Mouse (Mus musculus) right cerebral cortex, postnatal 25 days (tissue): ENCODE results near the gene Ccdc113.
"Not testable (repeated sequence)": the region's sequence is repeated elsewhere in the genome, so short reads cannot be mapped to it uniquely, and the experiment has no call there.

Experiments
- DNase-seq: peaks from one replicate; pipeline ENCODE4 v3.0.0; 2022

The Ccdc113 gene

GRCm38 (mm10) chr8:95542191-95542590, 8.3 kb downstream of the Ccdc113 start:
- no peak for DNase-seq

GRCm38 (mm10) chr8:95543065-95543464, 9.2 kb downstream of the Ccdc113 start:
- no peak for DNase-seq

- no peak for DNase-seq
Observed at GRCm38 (mm10) chr8:95545815-95546214, 11.9 kb downstream of the Ccdc113 start.

- no peak for DNase-seq
Observed at GRCm38 (mm10) chr8:95546986-95547385, 13.1 kb downstream of the Ccdc113 start.

GRCm38 (mm10) chr8:95547931-95548330, 14.0 kb downstream of the Ccdc113 start:
- DNase-seq = no peak

DNA sequence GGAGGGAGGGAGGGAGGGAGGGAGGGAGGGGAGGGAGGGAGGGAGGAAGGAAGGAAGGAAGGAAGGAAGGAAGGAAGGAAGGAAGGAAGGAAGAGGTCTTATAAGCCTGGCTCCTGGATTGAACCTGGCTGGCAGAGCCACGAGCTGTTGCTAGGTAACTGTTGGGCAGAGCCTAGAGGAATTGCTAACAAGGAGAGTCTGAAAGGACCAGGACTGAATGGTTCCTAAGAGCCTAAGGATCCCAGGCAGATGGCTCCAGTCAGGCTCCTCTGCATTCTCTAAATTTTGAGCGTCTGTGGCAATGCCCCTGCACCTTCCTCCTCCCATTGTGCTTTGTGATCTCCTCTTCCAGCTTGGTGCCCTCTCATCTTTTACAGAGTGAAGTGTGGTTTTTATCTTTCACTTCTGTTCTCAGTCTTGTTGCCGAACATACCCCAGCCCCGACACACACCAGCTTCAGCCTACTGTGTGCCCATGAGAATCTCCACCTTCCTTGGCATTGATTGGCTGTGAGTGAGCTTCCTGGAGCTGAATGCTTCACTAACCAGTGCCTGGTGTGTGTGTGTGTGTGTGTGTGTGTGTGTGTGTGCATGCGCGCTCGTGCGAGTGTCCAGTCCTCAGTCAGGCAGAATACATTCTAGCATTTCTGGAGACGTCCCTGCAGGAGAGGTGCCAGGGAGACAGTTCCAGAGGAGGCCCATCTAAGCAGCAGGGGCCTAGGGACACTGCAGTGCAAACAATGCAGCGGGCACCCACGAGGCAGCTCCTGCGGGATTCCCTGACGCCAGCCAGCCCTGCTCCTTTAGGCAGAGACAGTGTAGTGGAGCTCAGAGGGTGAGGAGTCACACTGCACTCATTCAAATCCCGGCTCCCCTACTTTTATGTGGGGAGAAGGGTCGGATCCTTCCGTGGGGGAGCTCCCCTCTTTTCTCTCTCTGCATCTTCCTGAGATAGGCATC, 16.3 kb downstream of the Ccdc113 start:
- peak; percentile 18 for DNase-seq

- no peak for DNase-seq
Observed at GRCm38 (mm10) chr8:95551577-95551976, 17.7 kb downstream of the Ccdc113 start.

GRCm38 (mm10) chr8:95555963-95556362, 22.1 kb downstream of the Ccdc113 start:
- no peak for DNase-seq

GRCm38 (mm10) chr8:95566217-95566616, 32.3 kb downstream of the Ccdc113 start:
- no peak for DNase-seq

- DNase-seq = no peak
Observed at GRCm38 (mm10) chr8:95566809-95567208, 32.9 kb downstream of the Ccdc113 start.

- no peak for DNase-seq
Observed at GRCm38 (mm10) chr8:95573146-95573545, 39.3 kb downstream of the Ccdc113 start.

- DNase-seq = no peak
Observed at GRCm38 (mm10) chr8:95576240-95576639, 42.4 kb downstream of the Ccdc113 start, which contains the start of gene Prss54. Prss54 (minus strand) TSS chr8:95576340.

DNA sequence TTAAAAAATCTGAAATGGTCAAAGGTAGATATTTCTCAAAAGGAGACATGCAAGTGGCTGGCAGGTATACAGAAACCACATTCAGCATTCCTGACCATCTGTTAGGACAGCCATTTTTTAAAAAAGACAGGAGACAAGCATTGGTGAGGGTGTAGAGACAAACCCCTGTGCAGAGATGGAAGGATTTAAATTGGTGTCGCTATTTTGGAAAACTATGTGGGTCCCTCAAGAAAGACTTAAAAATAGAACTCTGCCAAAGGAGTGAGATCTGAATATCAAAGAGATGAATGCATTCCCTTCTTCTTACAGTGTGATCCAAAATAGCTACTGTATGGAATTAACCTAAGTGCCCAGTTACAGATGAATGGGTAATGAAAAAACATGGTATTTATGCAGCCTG, 53.5 kb downstream of the Ccdc113 start:
- DNase-seq = no peak

DNA sequence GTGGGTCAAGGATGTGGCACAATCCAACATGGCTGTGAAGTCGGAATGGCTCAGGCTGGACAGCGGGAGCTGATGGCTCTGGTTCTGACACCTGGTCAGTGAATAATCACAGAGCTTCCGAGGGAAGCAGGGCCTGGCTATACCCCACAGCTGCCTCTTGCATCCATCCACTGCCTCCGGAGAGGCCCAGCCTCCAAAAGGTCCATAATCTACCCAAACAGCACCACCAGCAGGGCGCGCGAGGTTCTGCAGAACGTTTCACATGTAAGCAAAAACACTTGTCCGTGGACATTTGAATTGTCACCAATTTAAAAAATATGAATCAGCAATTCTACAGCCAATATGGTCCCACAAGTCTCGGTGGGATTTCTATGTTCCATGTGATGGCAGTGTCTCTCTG, 55.4 kb downstream of the Ccdc113 start:
- no peak for DNase-seq

DNA sequence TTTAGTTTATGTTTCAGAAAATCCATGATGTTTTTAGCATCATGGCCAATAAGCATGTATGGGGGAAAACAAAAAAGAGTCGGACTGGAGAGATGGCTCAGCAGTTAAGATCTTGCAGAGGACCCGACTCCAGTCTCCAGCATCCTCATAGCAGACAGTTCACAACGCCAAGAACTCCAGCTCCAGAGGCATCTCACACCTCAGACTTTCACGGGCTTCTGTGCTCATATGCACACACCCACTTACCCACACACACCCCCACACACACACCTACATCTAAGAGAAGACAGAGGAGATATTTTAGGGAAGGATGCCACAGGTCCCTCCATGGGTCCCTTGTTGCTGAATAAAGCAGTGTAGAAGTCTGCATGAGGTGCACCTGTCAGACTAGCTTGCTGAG, 56.7 kb downstream of the Ccdc113 start:
- no peak for DNase-seq

DNA sequence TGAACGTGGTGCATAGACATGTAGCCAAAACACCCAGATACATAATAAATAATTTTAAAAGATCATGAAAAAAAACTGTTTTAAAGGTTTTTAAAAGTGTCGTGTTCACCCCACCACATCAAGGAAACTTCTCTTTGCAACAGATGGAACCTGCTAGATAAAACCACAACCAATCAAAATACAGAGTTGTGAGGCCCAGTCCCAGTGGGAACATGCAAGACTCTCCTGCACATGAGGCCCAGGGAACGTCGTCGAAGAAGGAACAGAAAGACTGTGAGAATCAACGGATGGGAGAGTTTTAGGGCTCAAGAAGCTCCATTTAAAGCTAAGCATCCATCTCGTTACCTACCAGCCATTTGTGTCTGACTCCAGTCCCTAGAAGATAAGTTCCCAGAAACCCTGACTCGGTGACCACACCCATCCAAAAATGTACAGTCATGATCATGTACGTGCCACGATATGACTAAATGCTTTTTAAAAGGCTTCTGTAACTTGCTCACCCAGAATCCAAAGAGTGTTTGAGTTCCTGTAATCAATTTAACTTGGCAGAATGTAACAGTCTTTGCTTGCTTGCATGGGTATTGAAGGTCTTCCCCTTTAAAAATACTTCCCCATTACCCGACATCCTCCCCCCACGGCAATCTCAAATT, 58.4 kb downstream of the Ccdc113 start:
- DNase-seq = no peak

DNA sequence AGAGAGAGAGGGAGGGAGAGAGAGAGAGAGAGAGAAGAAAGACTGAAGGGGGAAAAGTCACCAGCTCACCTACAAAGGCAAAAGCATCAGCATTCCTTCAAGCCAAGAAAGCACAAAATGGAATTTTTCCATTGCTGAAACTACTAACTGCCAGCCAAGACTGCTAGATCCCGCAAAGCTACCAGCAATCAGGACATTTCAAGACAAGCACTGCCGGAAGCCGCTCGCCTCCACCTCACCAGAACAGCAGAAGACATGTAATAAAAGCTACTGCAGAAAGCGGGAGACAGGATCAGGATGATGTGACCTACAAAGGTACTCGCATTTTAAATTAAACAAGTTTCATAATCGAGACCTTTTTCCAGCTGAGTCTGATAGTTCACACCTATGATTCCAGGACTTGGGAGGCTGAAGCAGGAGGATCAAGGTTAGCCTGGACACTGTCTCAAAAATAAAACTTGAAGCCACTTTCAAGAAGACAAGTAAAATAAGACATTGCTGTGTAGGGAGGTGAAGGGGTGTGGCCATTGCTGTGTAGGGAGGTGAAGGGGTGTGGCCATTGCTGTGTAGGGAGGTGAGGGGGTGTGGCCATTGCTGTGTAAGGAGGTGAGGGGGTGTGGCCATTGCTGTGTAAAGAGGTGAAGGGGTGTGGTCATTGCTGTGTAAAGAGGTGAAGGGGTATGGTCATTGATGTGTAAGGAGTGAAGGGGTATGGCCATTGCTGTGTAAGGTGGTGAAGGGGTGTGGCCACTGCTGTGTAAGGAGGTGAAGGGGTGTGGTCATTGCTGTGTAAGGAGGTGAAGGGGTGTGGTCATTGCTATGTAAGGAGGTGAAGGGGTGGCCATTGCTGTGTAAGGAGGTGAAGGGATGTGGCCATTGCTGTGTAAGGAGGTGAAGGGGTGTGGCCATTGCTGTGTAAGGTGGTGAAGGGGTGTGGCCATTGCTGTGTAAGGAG, 59.8 kb downstream of the Ccdc113 start:
- no peak for DNase-seq

GRCm38 (mm10) chr8:95595131-95595530, 61.2 kb downstream of the Ccdc113 start:
- no peak for DNase-seq

DNA sequence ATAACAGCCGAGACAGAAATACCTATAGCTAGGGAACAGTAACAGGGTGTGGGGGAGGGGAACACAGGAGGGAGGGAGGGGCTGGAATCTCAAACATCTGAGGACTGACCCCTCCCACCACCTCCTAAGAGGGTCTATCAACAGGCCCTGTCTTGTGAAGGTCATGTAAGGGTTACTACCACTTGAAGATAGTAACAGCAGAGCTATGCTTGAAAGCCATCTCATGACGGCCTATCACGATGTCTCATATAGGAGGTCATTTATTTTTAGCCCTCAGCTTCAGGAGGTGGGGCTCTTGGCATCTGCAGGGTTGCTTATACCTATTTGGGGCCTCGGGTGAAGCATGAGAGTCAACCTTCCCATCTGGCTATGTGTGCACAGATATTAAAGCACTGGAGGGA, 63.0 kb downstream of the Ccdc113 start:
- DNase-seq = no peak

- DNase-seq = no peak
Observed at GRCm38 (mm10) chr8:95599861-95600260, 66.0 kb downstream of the Ccdc113 start.

GRCm38 (mm10) chr8:95601306-95601705, 67.4 kb downstream of the Ccdc113 start:
- no peak for DNase-seq

- no peak for DNase-seq
Observed at GRCm38 (mm10) chr8:95602168-95602567, 68.3 kb downstream of the Ccdc113 start.

DNA sequence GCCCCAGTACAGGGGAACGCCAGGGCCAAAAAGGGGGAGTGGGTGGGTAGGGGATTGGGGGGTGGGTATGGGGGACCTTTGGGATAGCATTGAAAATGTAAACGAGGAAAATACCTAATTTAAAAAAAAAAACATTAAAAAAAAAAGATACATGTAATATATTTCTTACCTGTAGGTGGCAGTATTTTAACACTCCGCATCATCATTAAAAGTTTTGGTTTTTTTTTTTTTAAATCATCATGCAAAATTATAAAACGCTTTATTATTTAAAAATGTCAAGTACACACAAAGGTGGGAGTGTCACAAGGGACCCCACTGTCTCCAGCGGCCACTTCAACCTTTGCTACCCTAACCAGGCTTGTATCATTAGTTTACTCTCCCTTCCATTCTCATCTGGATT, 72.6 kb downstream of the Ccdc113 start:
- DNase-seq = not testable (repeated sequence)
